Mouse (Mus musculus) small intestine, adult 2 months (tissue): ENCODE measurements around the gene Cpb2.

ENCODE experiments used
- CTCF ChIP-seq: fragments of 200-500 bp; IDR thresholded peaks from 2 replicates; pipeline ENCODE4 v1.5.1; 2012; ENCODE audit warnings: low read depth, mild to moderate bottlenecking, control low read depth, inconsistent platforms, low read length, moderate library complexity, mixed read lengths; ENCODE audit not compliant: insufficient replicate concordance, insufficient read length; ENCODE audit errors: extremely low read depth
- POLR2A ChIP-seq: fragments of 200-500 bp; IDR thresholded peaks from 2 replicates; pipeline ENCODE4 v1.6.1; 2012; ENCODE audit warnings: low read depth, mild to moderate bottlenecking, control low read depth, inconsistent platforms, low read length, moderate library complexity

DNA sequence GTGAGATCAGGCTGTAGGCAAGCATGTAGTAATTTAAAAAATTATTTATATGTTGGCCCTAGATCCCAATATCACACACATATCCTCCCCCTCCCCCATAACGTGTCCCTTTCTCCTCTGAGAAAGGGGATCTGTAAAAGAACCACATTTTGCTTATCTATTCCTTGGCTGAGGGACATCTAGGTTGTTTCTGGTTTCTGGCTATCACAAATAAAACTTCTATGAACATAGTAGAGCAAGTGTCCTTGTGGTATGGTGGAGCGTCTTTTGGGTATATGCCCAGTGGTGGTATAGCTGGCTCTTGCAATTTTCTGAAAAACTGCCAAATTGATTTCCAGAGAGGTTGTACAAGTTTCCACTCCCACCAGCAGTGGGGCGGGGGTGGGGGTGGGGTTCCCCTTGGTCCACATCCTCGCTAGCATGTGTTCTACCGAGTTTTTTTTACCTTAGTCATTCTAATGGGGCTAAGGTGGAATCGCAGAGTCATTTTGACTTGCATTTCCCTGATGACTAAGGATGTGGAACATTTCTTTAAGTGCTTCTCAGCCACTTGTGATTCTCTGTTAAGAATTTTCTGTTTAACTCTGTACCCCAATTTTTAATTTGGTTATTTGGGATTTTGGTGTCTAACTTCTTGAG lies 3.9 kb upstream of the Cpb2 start:
- TF ChIP-seq POLR2A, result no peak
- no peak for TF ChIP-seq CTCF
